ENCODE assay signal across 18 mouse cellular contexts in genomic region chr8:111951317-111951716, GRCm38 (mm10). TPM values are rescaled to one million over a fixed set of nuclear protein-coding genes. Genes with fewer than 3 reads are reported as not detected.
DNase-seq lines count a peak whose midpoint lies in the region; ATAC-seq and TF ChIP-seq lines count a peak whose summit lies in the region.
"Had no signal": no experiment of that assay in that cellular context is flagged by ENCODE, and none has a peak within 500 bp of the region (broad histone marks: within the 10 kb centered on the region; RNA-seq: fewer than 3 reads in every experiment).

No protein-coding gene starts in this region.

- no peak overlapping the region for H3K4me2 ChIP-seq in kidney, embryonic 16.5 days (replicated peaks; ENCODE audit: low read depth, low read length)
- H3K4me2 ChIP-seq in forebrain, postnatal 0 days (ENCODE audit: low read depth) = no peak overlapping the region
- H3K4me2 ChIP-seq: embryonic facial prominence, embryonic 12.5 days; heart, embryonic 15.5 days; hindbrain, embryonic 13.5 days; liver, embryonic 15.5 days had no signal

- no peak overlapping the region for H3K27ac ChIP-seq in left cerebral cortex, adult 2 months
- no peak overlapping the region for H3K27ac ChIP-seq in kidney, embryonic 16.5 days (ENCODE audit: low read length)
- H3K27ac ChIP-seq in forebrain, postnatal 0 days (ENCODE audit: low read depth, low read length) = no peak overlapping the region
- H3K27ac ChIP-seq: embryonic facial prominence, embryonic 12.5 days; heart, embryonic 15.5 days; hindbrain, embryonic 13.5 days; kidney, postnatal 0 days; liver, embryonic 15.5 days had no signal

- intact Hi-C loops in left cerebral cortex, adult 2 months (cut with DNase I) = no loop called here

- 93% methylated on average over 7 of the region's 7 CpGs for WGBS in lung, adult 2 months
- 92% methylated on average over 7 of the region's 7 CpGs for WGBS in kidney, embryonic 16.5 days
- 96% methylated on average over 7 of the region's 7 CpGs for WGBS in forebrain, postnatal 0 days

- H3K4me3 ChIP-seq in lung, adult 2 months (replicated peaks; ENCODE audit: extremely low read depth, low read depth, low read length) = no peak overlapping the region
- no peak overlapping the region for H3K4me3 ChIP-seq in left cerebral cortex, adult 2 months
- no peak overlapping the region for H3K4me3 ChIP-seq in kidney, embryonic 16.5 days (ENCODE audit: low read length)
- H3K4me3 ChIP-seq in forebrain, postnatal 0 days (ENCODE audit: low read depth, low read length) = no peak overlapping the region
- H3K4me3 ChIP-seq: embryonic facial prominence, embryonic 12.5 days; heart, embryonic 15.5 days; hindbrain, embryonic 13.5 days; liver, embryonic 15.5 days; megakaryocyte, embryonic 14.5 days; myocyte had no signal

- TF ChIP-seq CTCF in lung, adult 2 months (IDR thresholded peaks at IDR 0.05; ENCODE audit: insufficient read depth, low read length) = no peak
- TF ChIP-seq CTCF in left cerebral cortex, adult 2 months (IDR thresholded peaks at IDR 0.05) = no peak
- TF ChIP-seq CTCF in forebrain, postnatal 0 days (IDR thresholded peaks at IDR 0.05; ENCODE audit: low read depth) = no peak

- H3K27me3 ChIP-seq in kidney, embryonic 16.5 days (ENCODE audit: insufficient read depth, low read length) = no peaks in the 10 kb centered on the region
- no peaks in the 10 kb centered on the region for H3K27me3 ChIP-seq in forebrain, postnatal 0 days (ENCODE audit: insufficient read depth, low read length)
- H3K27me3 ChIP-seq: embryonic facial prominence, embryonic 12.5 days; heart, embryonic 15.5 days; hindbrain, embryonic 13.5 days; liver, embryonic 15.5 days; megakaryocyte, embryonic 14.5 days had no signal

- peak; percentile 38 for DNase-seq in lung, postnatal 25 days (ENCODE audit: low spot score)
- no peak for DNase-seq in lung, adult 2 months
- DNase-seq in left cerebral cortex, adult 2 months (ENCODE audit: extremely low spot score in 1 of 2, low spot score in 2 of 2) = peak; percentile 32 to 58
- peak; percentile 72 to 82 for DNase-seq in right cerebral cortex, postnatal 36 days (ENCODE audit: low spot score in 2 of 2)
- DNase-seq in forebrain, postnatal 0 days = no peak
- DNase-seq: adrenal gland, adult 2 months; gastrocnemius, postnatal 36 days had no signal

- H3K4me1 ChIP-seq in lung, adult 2 months (ENCODE audit: control insufficient read depth, insufficient read depth, low read length) = no peaks in the 10 kb centered on the region; the same call in 1 of the 2 replicates
- no peaks in the 10 kb centered on the region for H3K4me1 ChIP-seq in kidney, embryonic 16.5 days (ENCODE audit: insufficient read depth, low read length)
- no peaks in the 10 kb centered on the region for H3K4me1 ChIP-seq in forebrain, postnatal 0 days (ENCODE audit: insufficient read depth)
- H3K4me1 ChIP-seq: embryonic facial prominence, embryonic 12.5 days; heart, embryonic 15.5 days; hindbrain, embryonic 13.5 days; liver, embryonic 15.5 days had no signal

- peaks cover 46% of the 10 kb centered on the region for H3K36me3 ChIP-seq in kidney, embryonic 16.5 days (ENCODE audit: insufficient read depth, low read length)
- H3K36me3 ChIP-seq in forebrain, postnatal 0 days (ENCODE audit: insufficient read depth) = peaks cover 59% of the 10 kb centered on the region

- no peak for TF ChIP-seq POLR2A in lung, adult 2 months (IDR thresholded peaks at IDR 0.05; ENCODE audit: borderline replicate concordance, extremely low read depth, low read depth, low read length)

- ATAC-seq in frontal cortex, adult (ENCODE audit: low TSS enrichment) = peak; percentile 95
- ATAC-seq in kidney, embryonic 16.5 days (ENCODE audit: low FRiP score, low TSS enrichment) = no peak
- ATAC-seq in forebrain, postnatal 0 days = no peak
- ATAC-seq in erythroblast, adult 5-6 weeks (replicated peaks; ENCODE audit: low FRiP score, poor library complexity, severe bottlenecking) = no peak
- ATAC-seq: CD4-positive, CD25-positive, alpha-beta regulatory T cell, adult 4 months had no signal

- no peak overlapping the region for H3K9ac ChIP-seq in kidney, embryonic 16.5 days (replicated peaks; ENCODE audit: low read length)
- H3K9ac ChIP-seq in forebrain, postnatal 0 days = no peak overlapping the region
- H3K9ac ChIP-seq: embryonic facial prominence, embryonic 12.5 days; heart, embryonic 15.5 days; hindbrain, embryonic 13.5 days; liver, embryonic 15.5 days had no signal

- no peaks in the 10 kb centered on the region for H3K9me3 ChIP-seq in kidney, embryonic 16.5 days (ENCODE audit: low read length)
- no peaks in the 10 kb centered on the region for H3K9me3 ChIP-seq in forebrain, postnatal 0 days (ENCODE audit: low read length)
- H3K9me3 ChIP-seq: embryonic facial prominence, embryonic 12.5 days; heart, embryonic 15.5 days; hindbrain, embryonic 13.5 days; liver, embryonic 15.5 days; megakaryocyte, embryonic 14.5 days had no signal

RNA-seq across cellular contexts. Expression of gene Gabarapl2, which starts 10.8 kb away (rescaled TPM):
- 26.2 and 58.2 TPM in 2 replicates for polyA plus RNA-seq in lung, adult 2 months (2012; rRNA removed)
- 100 to 1,000 TPM; 209 to 211 TPM for total RNA-seq in left cerebral cortex, adult 2 months (2021)
- polyA plus RNA-seq in kidney, embryonic 16.5 days (2015; fragmentation: Nextera tagmentation; extraction: Ambion mirVana) = 197 and 202 TPM in 2 replicates
- total RNA-seq in forebrain, postnatal 0 days (2014; rRNA removed) = 155 and 165 TPM in 2 replicates
- polyA plus RNA-seq in forebrain, postnatal 0 days (2015; fragmentation: Nextera tagmentation; extraction: Ambion mirVana) = 484 and 489 TPM in 2 replicates
- total RNA-seq in erythroblast, adult 5-6 weeks (2015; ENCODE audit: low replicate concordance) = 113 and 121 TPM in 2 replicates
- total RNA-seq in erythroblast, adult 5-6 weeks (2017; ENCODE audit: low replicate concordance) = 170 and 171 TPM in 2 replicates

RNA-seq across cellular contexts. Expression of gene Tmem231, which starts 17.6 kb away (rescaled TPM):
- polyA plus RNA-seq in lung, adult 2 months (2012; rRNA removed) = 8.0 and 8.2 TPM in 2 replicates
- total RNA-seq in left cerebral cortex, adult 2 months (2021) = 10 to 100 TPM; 11.7 to 13.2 TPM
- polyA plus RNA-seq in kidney, embryonic 16.5 days (2015; fragmentation: Nextera tagmentation; extraction: Ambion mirVana) = 20.7 and 24.6 TPM in 2 replicates
- total RNA-seq in forebrain, postnatal 0 days (2014; rRNA removed) = 15.9 and 19.9 TPM in 2 replicates
- 12.3 and 14.7 TPM in 2 replicates for polyA plus RNA-seq in forebrain, postnatal 0 days (2015; fragmentation: Nextera tagmentation; extraction: Ambion mirVana)
- total RNA-seq in erythroblast, adult 5-6 weeks (2015; ENCODE audit: low replicate concordance) = 2.7 TPM in 1 of 2 replicates, not detected in the other
- 4.7 and 5.0 TPM in 2 replicates for total RNA-seq in erythroblast, adult 5-6 weeks (2017; ENCODE audit: low replicate concordance)

RNA-seq across cellular contexts. Expression of gene Adat1, which starts 40.8 kb away (rescaled TPM):
- 2.5 and 2.7 TPM in 2 replicates for polyA plus RNA-seq in lung, adult 2 months (2012; rRNA removed)
- total RNA-seq in left cerebral cortex, adult 2 months (2021) = 1 to 10 TPM; 6.4 to 6.6 TPM
- 11.7 and 12.0 TPM in 2 replicates for polyA plus RNA-seq in kidney, embryonic 16.5 days (2015; fragmentation: Nextera tagmentation; extraction: Ambion mirVana)
- total RNA-seq in forebrain, postnatal 0 days (2014; rRNA removed) = 4.5 TPM in 2 replicates
- polyA plus RNA-seq in forebrain, postnatal 0 days (2015; fragmentation: Nextera tagmentation; extraction: Ambion mirVana) = 3.4 and 4.3 TPM in 2 replicates
- 0.77 and 1.9 TPM in 2 replicates for total RNA-seq in erythroblast, adult 5-6 weeks (2015; ENCODE audit: low replicate concordance)
- total RNA-seq in erythroblast, adult 5-6 weeks (2017; ENCODE audit: low replicate concordance) = 0.70 and 1.4 TPM in 2 replicates

RNA-seq across cellular contexts. Expression of gene Chst5, which starts 41.1 kb away (rescaled TPM):
- polyA plus RNA-seq in lung, adult 2 months (2012; rRNA removed) = 7.1 and 7.6 TPM in 2 replicates
- under 1 TPM; 0.29 to 0.51 TPM for total RNA-seq in left cerebral cortex, adult 2 months (2021)
- 1.3 and 1.9 TPM in 2 replicates for polyA plus RNA-seq in kidney, embryonic 16.5 days (2015; fragmentation: Nextera tagmentation; extraction: Ambion mirVana)
- 1.5 and 3.7 TPM in 2 replicates for total RNA-seq in forebrain, postnatal 0 days (2014; rRNA removed)
- 1.8 and 2.6 TPM in 2 replicates for polyA plus RNA-seq in forebrain, postnatal 0 days (2015; fragmentation: Nextera tagmentation; extraction: Ambion mirVana)
- total RNA-seq in erythroblast, adult 5-6 weeks (2015; ENCODE audit: low replicate concordance) = not detected in 2 replicates
- not detected in 2 replicates for total RNA-seq in erythroblast, adult 5-6 weeks (2017; ENCODE audit: low replicate concordance)
- total RNA-seq: adrenal gland, adult 2 months had no signal
- polyA plus RNA-seq: adrenal gland, adult 2 months; CD4-positive, CD25-positive, alpha-beta regulatory T cell, adult 4 months had no signal

RNA-seq across cellular contexts. Expression of gene Kars, which starts 59.8 kb away (rescaled TPM):
- polyA plus RNA-seq in lung, adult 2 months (2012; rRNA removed) = 28.0 and 42.2 TPM in 2 replicates
- 10 to 100 TPM; 67.6 to 73.6 TPM for total RNA-seq in left cerebral cortex, adult 2 months (2021)
- polyA plus RNA-seq in kidney, embryonic 16.5 days (2015; fragmentation: Nextera tagmentation; extraction: Ambion mirVana) = 213 and 217 TPM in 2 replicates
- 125 and 136 TPM in 2 replicates for total RNA-seq in forebrain, postnatal 0 days (2014; rRNA removed)
- 160 and 165 TPM in 2 replicates for polyA plus RNA-seq in forebrain, postnatal 0 days (2015; fragmentation: Nextera tagmentation; extraction: Ambion mirVana)
- 27.0 and 31.7 TPM in 2 replicates for total RNA-seq in erythroblast, adult 5-6 weeks (2015; ENCODE audit: low replicate concordance)
- total RNA-seq in erythroblast, adult 5-6 weeks (2017; ENCODE audit: low replicate concordance) = 30.4 and 40.3 TPM in 2 replicates

Comparison
In these comparisons a context has a peak if more than half of its experiments do, and no peak if none do; other contexts are left out.
1. DNase-seq: peak in lung, postnatal 25 days (single experiment), left cerebral cortex, adult 2 months (2 of 2) and right cerebral cortex, postnatal 36 days (2 of 2); none in lung, adult 2 months (single experiment) and forebrain, postnatal 0 days (single experiment).